Mouse (Mus musculus): ENCODE data around the gene Faap20.

The Faap20 gene

DNA sequence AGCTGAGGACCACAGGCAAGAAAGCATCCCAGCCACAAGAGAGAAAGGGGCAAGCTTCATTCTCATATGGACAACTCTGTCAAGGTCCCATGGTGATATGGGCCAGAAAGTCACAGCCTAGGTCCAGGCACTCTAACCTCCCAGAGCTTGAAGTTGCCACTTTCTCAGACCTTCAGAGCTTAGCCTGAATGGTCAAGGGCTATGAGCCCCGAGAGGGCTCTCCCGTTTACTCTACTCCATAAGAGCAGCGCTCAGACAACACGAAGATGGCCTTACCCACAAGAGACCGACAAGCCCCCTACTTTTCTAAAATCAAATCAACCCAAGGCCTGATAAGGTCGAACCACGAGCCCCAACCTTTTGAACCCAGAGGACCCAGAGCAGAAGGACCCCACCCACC is 28.5 kb upstream of the Faap20 start:
- DNase-seq (ENCODE audit: low spot score in 2 of 2) = no peak

- peak; percentile 59 to 75 for DNase-seq (ENCODE audit: low spot score in 2 of 2)
Measured at GRCm38 (mm10) chr4:155221599-155222551, 27.7 kb upstream of the Faap20 start.

- DNase-seq (ENCODE audit: low spot score in 2 of 2) = no peak
Measured at GRCm38 (mm10) chr4:155222552-155222840, 27.1 kb upstream of the Faap20 start, which contains the start of gene Ski. Ski (minus strand) TSS chr4:155222592.

- DNase-seq (ENCODE audit: low spot score in 2 of 2) = peak; percentile 97 to 100
Measured at GRCm38 (mm10) chr4:155222841-155223593, 26.6 kb upstream of the Faap20 start.

DNA sequence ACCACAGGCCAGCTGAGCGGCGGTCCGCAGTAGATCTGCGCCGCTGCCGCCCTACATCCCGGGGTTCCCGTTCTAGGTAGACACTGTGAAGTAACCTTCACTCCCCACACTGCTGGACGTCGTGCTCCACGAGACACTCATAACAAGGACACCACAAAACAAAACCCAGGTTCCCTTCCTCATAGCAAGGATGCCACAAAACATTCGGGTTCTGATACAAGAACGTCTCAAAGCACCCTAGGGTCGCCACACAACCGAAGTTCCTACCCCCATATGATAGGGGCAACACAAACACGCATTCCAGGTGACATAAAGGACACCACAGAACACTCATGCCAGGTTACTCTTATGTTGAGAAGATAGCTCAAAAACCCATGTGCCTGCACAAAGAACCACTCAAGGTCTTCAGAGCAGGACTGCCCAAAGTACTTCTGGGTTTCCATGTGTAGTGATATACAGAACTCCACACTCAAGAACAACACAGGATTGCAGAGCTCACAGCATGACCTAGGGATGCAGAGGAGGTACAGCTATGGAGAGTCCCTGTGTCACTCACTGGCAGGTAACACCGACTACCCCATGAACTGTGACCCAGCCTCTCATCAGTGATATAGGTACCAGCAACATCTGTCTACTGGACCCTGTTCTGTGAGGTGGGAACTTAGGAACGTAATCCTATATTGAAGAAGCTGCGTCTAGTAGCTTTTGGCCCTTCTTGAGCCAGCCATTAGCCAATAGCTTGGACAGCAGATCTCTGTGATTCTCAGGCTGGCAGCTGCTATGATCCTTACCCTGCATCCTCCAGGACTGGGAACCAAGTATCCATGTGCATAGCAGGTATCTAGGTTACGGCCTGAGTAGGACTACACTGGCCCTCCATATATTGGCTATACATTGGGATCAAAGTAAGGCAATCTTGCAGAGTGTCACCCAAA is 25.7 kb upstream of the Faap20 start:
- no peak for DNase-seq (ENCODE audit: low spot score in 2 of 2)

DNA sequence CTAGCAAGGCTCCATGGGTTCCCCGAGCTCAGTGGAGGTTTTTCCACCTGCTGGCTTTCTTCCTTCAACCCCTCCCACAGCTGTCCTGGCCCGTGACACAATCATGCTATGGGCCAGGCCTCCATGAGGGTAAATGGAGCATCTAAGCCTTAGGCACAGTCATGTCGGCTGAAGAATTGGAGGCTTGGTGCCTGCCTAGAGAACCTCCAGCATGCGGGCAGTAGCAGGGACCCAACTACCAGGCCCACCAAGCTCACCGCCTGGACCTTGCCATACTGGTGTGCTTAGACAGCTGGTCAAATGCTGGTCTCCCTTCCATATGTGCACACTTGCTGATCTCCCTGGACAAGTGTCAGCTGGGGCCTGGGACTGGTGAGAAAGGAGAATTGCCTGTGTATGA is 23.7 kb upstream of the Faap20 start:
- DNase-seq (ENCODE audit: low spot score in 2 of 2) = no peak

DNA sequence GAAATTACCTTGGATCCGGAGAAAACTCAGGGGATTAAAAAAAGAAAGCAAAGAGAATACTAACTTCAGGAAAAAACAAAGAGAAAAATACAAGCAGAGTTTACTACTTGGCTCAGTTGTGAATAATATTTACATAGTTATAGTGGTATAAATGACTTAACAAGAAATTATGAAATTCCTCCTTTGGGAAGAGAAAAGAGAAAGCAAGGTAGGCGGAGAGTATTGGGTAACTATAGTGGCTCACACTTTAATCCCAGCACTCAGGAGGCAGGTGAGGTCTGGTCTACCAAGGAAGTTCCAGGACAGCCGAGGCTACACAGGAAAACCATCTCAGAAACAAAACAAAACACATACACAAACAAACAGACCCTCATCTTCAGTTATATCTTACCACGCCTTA is 21.6 kb upstream of the Faap20 start:
- no peak for DNase-seq (ENCODE audit: low spot score in 2 of 2)

DNA sequence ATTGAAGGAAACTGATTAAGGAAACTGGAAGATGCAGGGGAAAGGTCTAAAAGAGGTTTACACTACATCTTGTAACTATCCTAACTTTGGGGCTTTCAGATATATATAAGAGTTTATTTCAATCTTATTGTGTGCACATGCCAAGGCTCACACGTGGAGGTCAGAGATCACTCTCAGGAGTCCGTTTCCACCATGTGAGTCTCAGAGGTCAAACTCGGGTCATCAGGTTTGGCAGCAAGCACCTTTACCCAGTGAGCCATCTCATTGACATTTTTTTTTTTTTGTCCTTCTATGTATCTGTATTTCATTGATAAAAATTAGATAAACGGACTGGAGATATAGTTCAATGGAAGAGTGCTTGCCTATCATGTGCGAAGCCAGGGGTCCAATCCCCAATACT is 21.1 kb upstream of the Faap20 start:
- no peak for DNase-seq (ENCODE audit: low spot score in 2 of 2)

DNA sequence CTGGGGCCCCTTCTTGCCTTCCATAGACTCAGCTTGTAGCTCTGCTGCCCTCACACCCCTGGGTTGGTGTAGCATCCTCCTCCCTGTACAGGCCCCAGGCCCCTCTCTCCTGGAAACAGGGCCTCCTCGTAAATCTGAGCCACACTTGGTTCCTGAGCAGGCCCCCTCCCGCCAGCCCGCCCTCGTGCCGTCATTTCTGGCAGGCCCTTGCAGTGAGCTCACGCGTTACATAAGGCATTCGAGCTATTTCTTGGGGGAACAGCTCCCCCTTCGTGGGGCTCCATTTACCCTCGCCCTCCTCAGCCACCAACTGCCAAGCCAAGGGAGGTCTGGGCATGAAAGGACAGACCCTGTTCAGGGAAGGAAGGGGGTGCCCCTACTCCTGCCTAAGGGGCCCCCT is 15.7 kb upstream of the Faap20 start:
- DNase-seq (ENCODE audit: low spot score in 2 of 2) = peak; percentile 75 to 80

- DNase-seq (ENCODE audit: low spot score in 2 of 2) = no peak
Measured at GRCm38 (mm10) chr4:155234371-155235310, 15.0 kb upstream of the Faap20 start.

DNA sequence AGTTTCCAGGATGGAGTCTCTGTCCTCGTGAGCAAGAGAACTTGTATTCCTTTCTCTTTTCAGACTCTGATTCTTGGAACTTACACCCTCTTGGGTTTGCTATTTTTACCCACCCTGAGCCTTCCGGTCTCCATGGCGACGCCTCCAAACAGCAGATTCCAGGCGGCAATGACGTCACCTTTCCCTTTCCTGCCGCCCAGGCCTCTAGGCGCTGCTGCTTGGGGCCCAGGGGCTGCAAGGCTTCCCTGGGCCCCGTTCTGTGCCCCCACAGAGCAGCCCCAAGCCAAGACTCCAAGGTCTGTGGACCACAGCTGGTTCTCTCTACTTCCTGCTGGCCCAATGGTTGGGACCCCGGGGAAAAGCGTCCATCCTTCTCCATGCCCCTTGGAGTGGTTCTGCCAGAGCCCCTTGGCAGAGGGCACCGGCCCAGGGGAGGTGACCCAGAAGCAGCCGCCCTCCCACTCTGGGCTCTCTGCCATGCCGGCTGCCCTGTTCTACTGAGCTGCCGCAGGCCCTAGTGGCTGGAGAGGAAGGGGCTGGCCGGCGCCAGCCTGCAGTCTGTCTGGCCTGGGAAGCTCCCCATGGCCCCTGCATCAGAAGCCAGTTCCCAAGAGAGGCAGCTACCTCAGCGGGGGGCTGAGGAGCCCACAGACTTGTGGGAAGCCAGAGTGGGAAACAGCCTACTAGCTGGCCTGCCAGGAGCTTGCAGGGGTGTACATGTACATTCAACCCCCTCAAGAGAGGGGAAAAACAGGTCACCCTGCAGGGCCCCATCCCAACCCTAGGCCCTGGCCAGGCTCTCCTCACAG is 14.1 kb upstream of the Faap20 start:
- peak; percentile 88 to 90 for DNase-seq (ENCODE audit: low spot score in 2 of 2)

DNA sequence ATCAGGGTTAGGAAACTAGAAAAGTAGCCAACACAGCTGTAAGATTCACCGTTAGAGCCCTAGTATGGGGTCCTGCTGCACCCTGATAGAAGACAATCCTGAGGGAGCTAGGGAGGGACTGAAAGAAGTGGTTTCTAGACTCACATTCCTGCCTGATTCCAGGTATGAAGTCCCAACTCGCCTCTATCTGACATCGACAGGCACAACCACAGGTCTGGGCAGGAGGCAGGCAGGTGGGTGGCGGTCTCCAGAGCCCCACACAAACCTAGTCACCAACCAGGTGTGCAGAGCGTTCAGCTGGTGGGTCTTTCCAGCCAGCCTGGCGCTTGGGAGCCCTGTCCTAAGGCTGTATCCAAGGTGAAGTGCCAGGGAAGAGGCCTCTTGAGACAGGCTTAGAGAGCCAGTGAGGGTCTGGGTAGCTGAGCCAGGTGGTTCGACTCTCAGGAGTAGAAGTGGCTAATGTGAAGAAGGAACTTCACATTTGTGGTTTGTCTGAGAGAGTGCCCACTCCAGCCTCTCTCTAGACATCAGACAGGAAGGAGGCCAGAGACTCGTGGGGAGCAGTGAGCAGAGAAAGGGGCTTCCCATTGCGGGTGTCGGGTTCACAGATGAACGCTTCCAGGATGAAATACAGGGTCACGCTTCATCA is 12.7 kb upstream of the Faap20 start:
- DNase-seq (ENCODE audit: low spot score in 2 of 2) = no peak

DNA sequence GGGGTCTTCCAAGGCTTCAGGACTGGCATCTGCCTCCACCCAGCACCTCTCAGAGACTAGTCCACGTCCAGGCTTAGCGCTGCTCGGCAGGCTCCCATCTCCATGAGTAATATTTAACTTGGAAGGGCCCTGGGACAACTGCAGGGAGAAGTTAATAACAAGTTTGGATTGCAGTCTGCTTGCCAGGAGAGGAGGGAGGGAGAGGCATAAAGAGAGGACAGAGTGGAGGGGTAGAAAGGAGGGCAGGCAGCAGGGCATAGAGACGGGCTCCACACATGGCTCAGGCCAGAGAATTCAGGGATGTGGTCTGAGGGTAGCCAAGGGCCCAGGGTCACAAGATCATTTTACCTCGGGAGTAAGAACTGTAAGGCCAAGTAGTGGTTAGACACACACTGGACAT is 11.3 kb upstream of the Faap20 start:
- no peak for DNase-seq (ENCODE audit: low spot score in 2 of 2)

DNA sequence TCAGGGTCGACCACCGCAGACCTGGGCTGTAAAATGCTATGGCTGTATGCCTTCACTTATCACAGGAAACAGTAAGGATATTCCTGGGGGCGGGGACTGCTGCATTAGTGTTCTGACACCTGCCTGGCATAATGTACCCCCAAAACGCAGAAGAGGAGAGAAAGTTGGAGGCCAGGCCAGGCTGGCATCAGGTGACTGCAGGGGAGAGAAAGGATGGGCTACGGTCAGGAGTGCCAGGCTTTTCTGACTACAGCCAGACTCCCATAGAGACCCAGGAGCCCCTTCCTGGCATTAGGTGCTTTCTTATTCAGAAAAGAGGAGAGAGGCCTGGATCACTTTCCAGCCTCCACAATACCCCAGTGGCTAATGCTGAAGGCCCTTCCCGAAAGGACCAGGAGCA is 10.1 kb upstream of the Faap20 start:
- no peak for DNase-seq (ENCODE audit: low spot score in 2 of 2)

- no peak for DNase-seq (ENCODE audit: low spot score in 2 of 2)
Measured at GRCm38 (mm10) chr4:155241789-155242188, 7.8 kb upstream of the Faap20 start.

DNA sequence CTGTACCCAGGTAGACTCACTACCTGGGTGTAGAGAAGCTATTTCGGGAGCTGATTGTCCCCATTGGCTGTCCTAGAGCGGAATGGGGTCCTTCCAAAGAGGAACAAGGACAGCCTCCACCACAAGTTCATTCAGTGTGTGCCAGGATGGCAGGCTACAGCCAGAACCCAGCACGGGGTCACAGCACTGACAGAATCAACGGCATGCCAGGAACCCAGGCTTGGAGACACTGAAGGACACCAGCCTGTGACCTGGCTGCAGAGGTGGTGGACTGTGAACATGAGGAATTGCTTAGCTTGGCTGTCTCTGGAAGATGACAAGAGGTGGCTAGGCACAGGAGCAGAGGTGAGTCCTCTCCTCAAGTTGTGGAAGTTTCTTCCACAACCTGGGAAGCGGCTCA is 7.3 kb upstream of the Faap20 start:
- no peak for DNase-seq (ENCODE audit: low spot score in 2 of 2)

- DNase-seq (ENCODE audit: low spot score in 2 of 2) = no peak
Measured at GRCm38 (mm10) chr4:155243233-155243632, 6.4 kb upstream of the Faap20 start.

DNA sequence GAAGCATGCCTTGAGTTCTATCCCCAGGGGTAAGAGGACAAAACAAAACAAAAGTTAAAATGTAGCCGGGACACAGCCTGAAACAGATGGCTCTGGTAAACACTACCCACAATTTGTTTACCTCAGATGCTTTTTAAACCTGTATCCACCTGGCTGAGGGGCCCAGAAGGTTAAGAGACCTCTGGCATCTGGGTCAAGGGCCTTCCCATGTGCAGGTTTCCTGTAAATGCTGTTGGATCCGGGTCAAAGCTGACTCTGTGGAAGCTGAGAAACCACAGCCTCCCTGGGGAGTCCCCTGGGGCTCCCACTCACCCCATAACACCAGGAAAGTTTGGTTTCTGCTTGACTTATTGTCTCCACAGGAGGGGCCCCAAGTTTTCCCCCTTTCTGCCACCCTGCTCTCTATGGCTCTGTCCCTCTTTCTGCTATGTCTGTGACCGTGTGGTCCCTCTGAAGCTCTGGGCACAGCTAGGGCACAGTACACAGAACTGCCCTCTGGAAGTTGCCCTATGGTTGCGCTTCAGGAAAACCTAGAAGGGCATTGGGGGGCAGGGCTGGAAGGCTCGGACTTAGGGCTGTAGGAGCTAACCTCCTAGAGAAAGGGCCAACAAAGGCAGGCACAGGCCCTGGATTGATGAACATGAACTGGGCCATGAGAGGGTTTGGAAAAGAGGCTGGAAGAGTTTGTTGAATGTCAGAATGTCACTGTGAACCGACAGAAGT is 3.7 kb upstream of the Faap20 start:
- no peak for DNase-seq (ENCODE audit: low spot score in 2 of 2)

GRCm38 (mm10) chr4:155246691-155247105 is 2.9 kb upstream of the Faap20 start:
- DNase-seq (ENCODE audit: low spot score in 2 of 2) = peak; percentile 70 to 72

Data from frontal cortex, postnatal 10 days (tissue).